Mouse (Mus musculus) adrenal gland (tissue): ENCODE results near the gene Strap.
"Not testable (repeated sequence)": the region's sequence is repeated elsewhere in the genome, so short reads cannot be mapped to it uniquely, and the experiment has no call there.

ENCODE experiments used
- intact Hi-C: fragments of 180-260 bp; cut with DNase I; formaldehyde crosslinking; loops from one replicate; pipeline ENCODE4 v1.15.1; 2025
- long read RNA-seq, 2 experiments: library from polyadenylated mRNA; unstranded; transcript quantifications; one replicate each; pipeline ENCODE4 v2.0.0; 2020; ENCODE audit warnings: borderline replicate concordance in 1 of 2; ENCODE audit not compliant: insufficient replicate concordance in 1 of 2

Gene Strap
- long read RNA-seq, experiment 1, transcript Strap-201 (10 exons, 2,650 nt): major isoform, 93 of 103 reads
- long read RNA-seq, experiment 1, partial matches to known transcripts: 5 of 103 reads
- long read RNA-seq, experiment 1, other reads (novel, unspliced or antisense): 5 of 103 reads
- long read RNA-seq, experiment 2, transcript Strap-201 (10 exons, 2,650 nt): major isoform, 114 of 123 reads
- long read RNA-seq, experiment 2, partial matches to known transcripts: 4 of 123 reads
- long read RNA-seq, experiment 2, other reads (novel, unspliced or antisense): 4 of 123 reads

- intact Hi-C loops: no loop called here
Measured at GRCm38 (mm10) chr6:137734846-137735609, at the start of gene Strap. Strap (plus strand) TSS chr6:137735078.

- intact Hi-C loops: no loop called here
Measured at GRCm38 (mm10) chr6:137687667-137688066, 47.2 kb upstream of the Strap start.

GRCm38 (mm10) chr6:137688079-137688478 lies 46.8 kb upstream of the Strap start:
- intact Hi-C loops: no loop called here

GRCm38 (mm10) chr6:137688506-137689105 lies 46.3 kb upstream of the Strap start:
- intact Hi-C loops: no loop called here

- intact Hi-C loops: no loop called here
Measured at GRCm38 (mm10) chr6:137690550-137691119, 44.2 kb upstream of the Strap start.

GRCm38 (mm10) chr6:137694310-137694709 lies 40.6 kb upstream of the Strap start:
- intact Hi-C loops: no loop called here

- intact Hi-C loops: no loop called here
Measured at GRCm38 (mm10) chr6:137695046-137695445, 39.8 kb upstream of the Strap start.

- intact Hi-C loops: no loop called here
Measured at GRCm38 (mm10) chr6:137696445-137697204, 38.3 kb upstream of the Strap start.

GRCm38 (mm10) chr6:137699434-137699833 lies 35.4 kb upstream of the Strap start:
- intact Hi-C loops: no loop called here

GRCm38 (mm10) chr6:137702186-137702585 lies 32.7 kb upstream of the Strap start:
- intact Hi-C loops: no loop called here

GRCm38 (mm10) chr6:137702918-137703317 lies 32.0 kb upstream of the Strap start:
- intact Hi-C loops: no loop called here

GRCm38 (mm10) chr6:137703431-137703830 lies 31.4 kb upstream of the Strap start:
- intact Hi-C loops: no loop called here

GRCm38 (mm10) chr6:137704300-137704939 lies 30.5 kb upstream of the Strap start:
- intact Hi-C loops: no loop called here

GRCm38 (mm10) chr6:137706209-137706608 lies 28.7 kb upstream of the Strap start:
- intact Hi-C loops: no loop called here

- intact Hi-C loops: not testable (repeated sequence)
Measured at GRCm38 (mm10) chr6:137708726-137709405, 26.0 kb upstream of the Strap start.

GRCm38 (mm10) chr6:137710179-137711037 lies 24.5 kb upstream of the Strap start:
- intact Hi-C loops: no loop called here

- intact Hi-C loops: no loop called here
Measured at GRCm38 (mm10) chr6:137712654-137713309, 22.1 kb upstream of the Strap start.

GRCm38 (mm10) chr6:137713310-137713664 lies 21.6 kb upstream of the Strap start:
- intact Hi-C loops: no loop called here

- intact Hi-C loops: no loop called here
Measured at GRCm38 (mm10) chr6:137716802-137717201, 18.1 kb upstream of the Strap start.
